Mouse (Mus musculus) midbrain, postnatal 0 days (tissue): Measurements from ENCODE around the gene Mrgpre. TPM values are rescaled to one million over a fixed set of nuclear protein-coding genes. Genes with fewer than 3 reads are reported as not detected.

Source experiments
- ATAC-seq: fragments of 200-750 bp; cut with Nextera tagmentation; 2 replicates; pipeline ENCODE4 v1.8.0; 2017; ENCODE audit warnings: moderate number of reproducible peaks, mild to moderate bottlenecking, moderate TSS enrichment, moderate library complexity; ENCODE audit not compliant: low FRiP score
- DNase-seq: peaks from one replicate; pipeline ENCODE4 v3.0.0-alpha.2; 2015; ENCODE audit warnings: low spot score
- H3K27ac ChIP-seq: fragments of 300-500 bp; sonication (generic); 2 replicates; pipeline ENCODE4 v1.5.1; 2014; ENCODE audit warnings: low read depth, mild to moderate bottlenecking, low read length, mixed read lengths
- H3K27me3 ChIP-seq: fragments of 300-500 bp; sonication (generic); 2 replicates; pipeline ENCODE4 v1.6.1; 2014; ENCODE audit warnings: low read length, control low read depth, mixed read lengths; ENCODE audit not compliant: insufficient read depth
- H3K36me3 ChIP-seq: fragments of 300-500 bp; sonication (generic); 2 replicates; pipeline ENCODE4 v1.6.1; 2014; ENCODE audit warnings: low read length, control low read depth, mixed read lengths; ENCODE audit not compliant: insufficient read depth
- H3K4me1 ChIP-seq: fragments of 300-500 bp; sonication (generic); 2 replicates; pipeline ENCODE4 v1.6.1; 2014; ENCODE audit warnings: mild to moderate bottlenecking, control low read depth, antibody characterized with exemption, low read length, mixed read lengths; ENCODE audit not compliant: insufficient read depth
- H3K4me2 ChIP-seq: fragments of 300-500 bp; sonication (generic); 2 replicates; pipeline ENCODE4 v1.6.1; 2014; ENCODE audit warnings: low read depth, mild to moderate bottlenecking, low read length, mixed read lengths; ENCODE audit not compliant: poor library complexity, severe bottlenecking
- H3K4me3 ChIP-seq: fragments of 300-500 bp; sonication (generic); 2 replicates; pipeline ENCODE4 v1.5.1; 2014; ENCODE audit warnings: low read depth, mild to moderate bottlenecking, low read length, moderate library complexity
- H3K9ac ChIP-seq: fragments of 300-500 bp; sonication (generic); replicated peaks from 2 replicates; pipeline ENCODE4 v1.6.1; 2014; ENCODE audit warnings: mild to moderate bottlenecking, low read length, moderate library complexity, mixed read lengths; ENCODE audit not compliant: poor library complexity, severe bottlenecking
- H3K9me3 ChIP-seq: fragments of 300-500 bp; sonication (generic); 2 replicates; pipeline ENCODE4 v1.6.1; 2016; ENCODE audit warnings: low read length, control low read depth
- CTCF ChIP-seq: IDR thresholded peaks from 2 replicates; pipeline ENCODE4 v1.5.1; 2016; ENCODE audit warnings: antibody characterized with exemption, mild to moderate bottlenecking
- WGBS: fragments of 180-500 bp; shearing (Covaris S2); extraction: QIAGEN DNeasy Blood & Tissue Kit; methylation state at CpG from one replicate; pipeline ENCODE4 v1.1.7; 2014; 5-methylcytosine and 5-hydroxymethylcytosine counted together
- polyA plus RNA-seq: library from polyadenylated mRNA; unstranded; fragments of >200 nt; fragmentation: Nextera tagmentation; extraction: Ambion mirVana; gene quantifications from 2 replicates; pipeline ENCODE4 v1.2.1, GENCODE M21; 2015
- total RNA-seq: library from RNA; depleted of rRNA; stranded (reverse); fragments of >200 nt; gene quantifications from 2 replicates; pipeline ENCODE4 v1.2.3, GENCODE M21; 2014

Gene Mrgpre
- total and polyA plus RNA-seq, 2 experiments from 2014 or later, result 8.0 to 12.4 TPM

GRCm38 (mm10) chr7:143829504-143830331, 45.4 kb upstream of the Mrgpre start:
- peak overlapping the region; percentile 87 for H3K4me2 ChIP-seq
- peak overlapping the region; percentile 58 for H3K4me3 ChIP-seq
- no peaks in the 10 kb centered on the region for H3K9me3 ChIP-seq
- peaks cover 8% of the 10 kb centered on the region for H3K4me1 ChIP-seq
- H3K27ac ChIP-seq, result peak overlapping the region; percentile 90
- H3K9ac ChIP-seq, result peak overlapping the region; percentile 80
- H3K27me3 ChIP-seq, result no peaks in the 10 kb centered on the region
- ATAC-seq (peak; percentile 97), DNase-seq (peak; percentile 99)
- WGBS, result under 1% methylated on average over 37 of the region's 37 CpGs
- no peaks in the 10 kb centered on the region for H3K36me3 ChIP-seq
- TF ChIP-seq CTCF, result peak; percentile 93

DNA sequence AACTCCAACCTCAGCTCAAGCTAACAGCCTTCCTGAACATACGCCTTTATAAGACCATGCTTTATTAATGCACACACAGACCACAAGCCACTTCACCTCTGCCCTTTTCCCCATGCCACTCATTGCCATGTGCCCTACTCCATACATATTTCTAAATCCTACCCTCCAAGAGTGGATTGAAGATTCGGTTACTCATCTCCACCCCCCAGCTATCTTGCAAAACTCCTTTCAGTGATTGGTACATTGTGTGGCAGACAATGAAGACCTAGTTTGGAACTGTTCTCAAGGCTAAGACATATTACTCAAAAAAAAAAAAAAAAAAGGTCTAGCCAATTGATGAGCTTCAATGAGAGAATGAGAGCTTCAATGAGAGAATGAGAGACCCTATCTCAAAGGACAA, 42.7 kb upstream of the Mrgpre start:
- TF ChIP-seq CTCF, result no peak
- Histone ChIP-seq H3K9me3 (no peaks in the 10 kb centered on the region), H3K27me3 (no peaks in the 10 kb centered on the region), H3K4me3 (no peak overlapping the region), H3K36me3 (no peaks in the 10 kb centered on the region), H3K9ac (no peak overlapping the region), H3K27ac (no peak overlapping the region), H3K4me2 (no peak overlapping the region), H3K4me1 (peaks cover 5% of the 10 kb centered on the region; the same call in 1 of the 2 replicates)
- WGBS, result 97% methylated on average over 2 of the region's 2 CpGs
- DNase-seq (no peak), ATAC-seq (no peak)

DNA sequence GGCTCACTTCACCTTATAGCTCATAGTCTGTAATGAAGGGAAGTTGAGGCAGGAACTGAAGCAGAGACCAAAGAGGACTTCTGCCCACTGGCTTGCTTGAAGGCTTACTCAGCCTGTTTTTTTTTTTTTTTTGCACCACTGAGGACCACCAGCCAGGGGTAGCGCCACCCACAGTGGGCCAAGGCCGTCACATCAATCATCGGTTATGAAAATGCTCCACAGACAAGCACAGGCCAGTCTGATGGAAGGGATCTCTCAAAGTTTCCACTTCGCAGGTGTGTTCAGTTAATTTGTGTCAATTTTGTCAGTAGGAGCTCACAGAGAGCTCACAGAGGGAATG, 38.9 kb upstream of the Mrgpre start:
- no peak for TF ChIP-seq CTCF
- 82% methylated on average over 4 of the region's 4 CpGs for WGBS
- peak overlapping the region; percentile 78 for H3K4me2 ChIP-seq
- peaks cover 8% of the 10 kb centered on the region; the same call in 1 of the 2 replicates for H3K4me1 ChIP-seq
- peak; percentile 20; the same call in 1 of the 2 replicates for ATAC-seq
- no peak for DNase-seq
- H3K4me3 ChIP-seq, result peak overlapping the region; percentile 61
- no peaks in the 10 kb centered on the region for H3K27me3 ChIP-seq
- H3K27ac ChIP-seq, result peak overlapping the region; percentile 70
- H3K36me3 ChIP-seq, result peaks cover 7% of the 10 kb centered on the region; the same call in 1 of the 2 replicates
- 0 out of 2 replicates have a peak overlapping the region, but pooled peaks have one; percentile 42 for H3K9ac ChIP-seq
- no peaks in the 10 kb centered on the region for H3K9me3 ChIP-seq

GRCm38 (mm10) chr7:143822375-143823265, 38.3 kb upstream of the Mrgpre start, which contains the start of the genes Nadsyn1 and Dhcr7:
Gene Nadsyn1 (minus strand): TSS chr7:143822849.
Gene Dhcr7 (plus strand): TSS chr7:143823145.
- Histone ChIP-seq H3K9me3 (no peaks in the 10 kb centered on the region), H3K27me3 (no peaks in the 10 kb centered on the region), H3K36me3 (peaks cover 9% of the 10 kb centered on the region; the same call in 1 of the 2 replicates), H3K4me2 (peak within 1 kb of the TSS; percentile 78), H3K4me3 (peak within 1 kb of the TSS; percentile 61), H3K9ac (peak within 1 kb of the TSS; percentile 75), H3K4me1 (peaks cover 8% of the 10 kb centered on the region; the same call in 1 of the 2 replicates), H3K27ac (peak within 1 kb of the TSS; percentile 70)
- ATAC-seq (peak; percentile 98), DNase-seq (peak; percentile 98)
- TF ChIP-seq CTCF, result no peak
- WGBS, result under 1% methylated on average over 39 of the region's 40 CpGs

- no peak for TF ChIP-seq CTCF
Measured at GRCm38 (mm10) chr7:143821241-143821640, 36.9 kb upstream of the Mrgpre start.

More at GRCm38 (mm10) chr7:143821241-143821640, 36.9 kb upstream of the Mrgpre start:
- no peaks in the 10 kb centered on the region for H3K27me3 ChIP-seq
- H3K27ac ChIP-seq, result no peak overlapping the region
- H3K36me3 ChIP-seq, result peaks cover 11% of the 10 kb centered on the region; the same call in 1 of the 2 replicates
- no peak overlapping the region for H3K9ac ChIP-seq
- ATAC-seq (no peak), DNase-seq (no peak)
- peaks cover 8% of the 10 kb centered on the region; the same call in 1 of the 2 replicates for H3K4me1 ChIP-seq
- 87% methylated on average over 2 of the region's 2 CpGs for WGBS
- no peak overlapping the region for H3K4me2 ChIP-seq
- H3K4me3 ChIP-seq, result no peak overlapping the region
- H3K9me3 ChIP-seq, result no peaks in the 10 kb centered on the region
